Mouse (Mus musculus) heart, adult 18-20 months (tissue): ENCODE measurements around the gene Spice1. TPM values are rescaled to one million over a fixed set of nuclear protein-coding genes. Genes with fewer than 3 reads are reported as not detected.

Experiments used
- DNase-seq, 2 experiments: peaks; one replicate each; pipeline ENCODE4 v3.0.0; 2021 to 2022; ENCODE audit warnings: mixed read lengths in 1 of 2
- total RNA-seq, 2 experiments: library from RNA; stranded (reverse); gene quantifications; 2 replicates each; pipeline ENCODE4 v1.2.3; 2021

The Spice1 gene
- total RNA-seq, 2 experiments from 2014 or later: 8.5 to 11.4 TPM

DNA sequence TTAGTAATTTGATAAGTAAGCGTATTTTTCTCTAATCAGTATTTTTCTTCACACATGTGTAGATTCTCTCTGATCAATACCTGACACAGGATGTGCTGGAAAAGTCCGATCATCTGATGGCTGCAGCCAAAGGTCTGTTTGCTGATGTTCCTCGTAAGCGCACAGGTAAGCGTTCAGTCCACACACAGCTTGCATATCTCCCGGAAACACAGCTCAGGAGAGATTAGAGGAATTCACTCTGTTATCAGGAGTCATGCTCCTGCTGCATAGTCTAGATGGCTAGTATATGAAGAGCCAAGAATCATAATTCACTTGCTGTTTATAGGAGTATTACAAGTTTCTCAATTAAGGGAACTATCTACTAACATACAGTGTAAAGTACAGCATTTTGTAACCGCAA lies 18.6 kb downstream of the Spice1 start:
- no peak for DNase-seq

DNA sequence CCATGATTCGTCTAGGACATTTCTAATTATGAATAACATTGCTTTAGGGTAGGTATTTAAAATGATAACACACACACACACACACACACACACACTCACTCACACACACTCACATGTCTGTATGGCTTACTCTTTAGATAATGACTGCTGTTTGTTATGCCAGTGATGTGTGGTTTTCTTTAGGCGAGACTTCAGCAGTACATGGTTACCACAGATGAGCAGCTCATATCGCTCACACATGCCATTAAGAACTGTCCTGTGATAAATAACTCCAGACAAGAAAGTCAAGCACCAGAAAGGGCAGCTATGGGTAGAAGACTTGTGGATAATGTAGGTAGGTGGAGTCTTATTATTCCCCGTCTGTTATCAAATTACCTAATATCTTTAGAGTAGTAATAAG lies 28.5 kb downstream of the Spice1 start:
- no peak for DNase-seq

DNA sequence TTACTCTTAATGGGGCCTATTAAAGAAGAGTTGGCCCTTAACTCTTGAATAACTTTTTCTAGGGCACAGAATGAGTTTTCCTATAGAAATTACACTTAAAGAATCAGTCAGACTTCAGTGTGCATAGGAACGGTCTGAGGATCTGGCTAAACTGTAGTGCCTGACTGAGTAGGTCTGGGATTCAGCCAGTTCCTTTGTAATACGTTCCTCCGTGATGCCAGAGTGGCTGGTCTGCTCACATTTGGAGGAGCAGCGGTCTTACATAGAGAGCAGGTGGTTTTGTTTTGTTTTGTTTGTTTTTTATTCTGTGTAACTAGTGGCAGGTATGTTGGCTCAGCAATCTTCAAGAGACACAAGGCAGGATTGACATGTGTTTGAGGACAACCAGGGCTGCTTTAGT lies 33.1 kb downstream of the Spice1 start:
- DNase-seq: no peak

DNA sequence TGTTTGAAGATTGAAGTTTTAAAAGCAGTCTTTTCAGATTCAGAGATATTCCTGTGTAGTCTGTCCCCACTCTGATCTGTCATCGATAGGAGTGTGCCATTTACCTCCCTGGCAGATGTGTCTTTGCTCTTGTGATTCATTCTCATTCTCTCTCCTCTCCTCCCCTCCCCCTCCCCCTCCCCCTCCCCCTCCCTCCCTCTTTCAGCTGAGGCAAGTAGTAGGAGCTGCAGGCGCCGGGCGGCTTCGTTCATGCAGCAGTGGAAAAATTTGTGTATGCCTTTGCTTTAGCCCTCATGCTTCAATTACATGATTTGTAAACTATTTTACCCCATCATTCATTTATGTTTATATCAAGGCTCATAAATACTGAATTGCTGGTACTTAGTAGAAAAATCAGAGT lies 34.7 kb downstream of the Spice1 start:
- DNase-seq: no peak

DNA sequence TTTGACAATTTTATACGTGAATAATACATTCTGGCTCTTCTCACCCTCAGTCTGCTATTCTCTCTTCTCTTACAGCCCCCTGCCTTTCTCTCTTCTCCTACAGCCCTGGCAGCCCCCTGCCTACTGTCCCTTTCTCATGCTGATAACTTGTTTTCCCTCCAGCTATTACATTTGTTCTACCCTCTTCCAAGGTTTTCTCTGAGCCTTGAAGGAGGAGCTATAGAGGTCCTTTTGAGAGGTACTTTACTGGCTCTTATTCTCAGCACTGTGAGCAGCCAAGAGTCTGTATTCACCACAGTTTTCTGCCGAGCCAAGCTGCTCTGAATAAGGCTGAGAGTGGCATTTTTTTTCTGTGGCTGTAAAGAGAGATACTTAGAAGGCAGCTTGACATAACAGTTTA lies 36.6 kb downstream of the Spice1 start:
- DNase-seq: no peak

DNA sequence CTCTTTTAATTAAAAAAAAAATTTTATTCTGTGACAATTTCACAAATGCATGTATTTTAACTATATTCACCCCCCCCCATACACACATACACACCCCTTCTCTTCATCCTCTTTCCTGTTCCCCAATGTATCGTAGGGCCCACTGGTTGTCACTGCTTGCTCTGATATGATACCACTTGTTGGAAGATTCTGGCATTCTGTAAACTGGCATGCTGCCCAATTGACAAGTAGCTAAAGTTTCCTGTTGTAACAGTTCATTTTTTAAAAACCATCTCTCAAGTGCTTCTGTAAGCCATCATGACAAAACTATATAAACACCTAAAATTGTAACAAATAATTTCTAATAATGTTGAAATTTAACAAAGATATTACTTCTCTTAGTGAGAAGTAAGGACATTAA lies 37.3 kb downstream of the Spice1 start:
- DNase-seq: no peak

DNA sequence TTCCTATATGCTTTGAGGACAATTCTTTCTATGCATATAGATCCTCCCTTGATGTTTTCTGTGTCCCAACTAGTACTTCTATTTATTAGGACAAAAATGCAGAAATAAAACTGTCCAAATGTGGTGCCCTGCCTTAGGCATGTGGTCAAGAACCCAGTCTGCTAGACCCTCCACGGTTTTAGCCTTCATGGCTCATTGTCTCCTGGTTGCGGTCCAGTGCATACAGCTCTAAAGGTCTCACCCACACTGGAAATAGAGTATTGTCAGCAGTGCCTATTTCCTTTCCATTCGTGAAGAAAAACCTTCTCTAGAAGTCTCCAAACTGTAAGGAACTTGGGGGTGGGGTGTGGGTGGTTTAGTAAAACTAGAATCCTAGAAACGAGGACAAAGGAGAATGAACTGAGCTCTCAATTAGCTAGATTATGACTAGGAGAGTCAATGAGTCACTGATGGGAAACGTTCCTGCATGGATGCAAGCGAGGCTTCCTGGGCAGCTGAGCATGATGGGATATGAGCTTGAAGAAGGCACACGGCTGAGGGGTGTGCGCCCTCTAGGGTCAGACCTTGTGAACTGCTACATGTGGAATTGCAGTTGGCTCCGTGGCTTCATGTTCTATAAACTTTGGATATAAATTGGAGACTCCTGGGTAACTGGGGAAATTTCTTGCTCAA lies 45.1 kb downstream of the Spice1 start:
- DNase-seq: peak; percentile 29 to 47

DNA sequence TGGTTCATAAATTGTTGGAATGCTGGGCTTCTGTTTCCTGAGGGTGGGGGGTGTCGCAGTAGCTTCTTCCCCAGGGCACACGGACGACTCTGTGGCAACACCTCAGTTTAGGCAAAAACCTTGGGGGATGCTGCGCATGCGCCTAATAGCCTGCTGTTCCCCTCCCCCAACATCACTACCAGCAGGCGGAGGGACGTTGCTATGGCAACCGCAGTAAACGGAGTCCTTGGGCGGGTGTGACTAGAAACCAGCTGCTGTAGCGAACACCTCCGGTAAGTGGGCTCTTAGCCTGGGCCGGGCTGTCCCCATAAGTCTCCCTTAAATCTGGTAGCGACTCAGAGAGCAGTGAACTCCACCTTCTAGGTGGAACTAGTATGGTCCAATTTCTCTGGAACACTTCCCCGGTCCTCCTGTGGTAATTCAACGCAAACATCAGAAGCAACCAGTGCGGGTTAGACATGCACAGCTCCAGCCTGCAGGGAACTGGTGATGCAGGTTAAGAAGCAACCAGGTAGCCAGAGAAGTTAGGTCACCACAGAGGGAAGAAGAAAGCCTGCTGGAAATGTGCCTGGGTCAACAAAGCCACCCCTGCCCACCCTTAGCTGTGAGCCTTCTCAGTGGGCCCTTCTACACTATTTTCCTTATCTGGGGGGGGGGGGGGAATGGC lies 47.8 kb downstream of the Spice1 start, which contains the start of gene Cfap44:
TSS of gene Cfap44 (plus strand) at position 220 of the 667 bp plus-strand sequence.
- DNase-seq: peak; percentile 11 to 13

DNA sequence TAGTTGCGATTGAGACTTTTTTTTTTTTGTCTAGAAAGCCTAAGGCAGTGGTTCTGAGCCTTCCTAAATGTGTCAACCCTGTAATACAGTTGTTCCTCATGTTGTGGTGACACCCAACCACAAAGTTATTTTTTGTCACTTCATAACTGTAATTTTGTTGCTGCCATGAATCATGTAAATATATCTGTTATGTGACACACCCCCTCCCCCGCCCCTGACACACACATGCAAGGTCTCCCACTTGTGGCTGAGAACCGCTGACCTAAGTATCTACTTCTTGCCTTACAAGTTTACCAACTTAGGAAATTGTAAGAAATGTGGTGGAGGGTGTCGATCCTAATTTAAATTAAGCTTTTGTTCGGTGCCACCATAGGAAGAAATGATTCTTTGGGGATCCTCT lies 58.0 kb downstream of the Spice1 start:
- no peak for DNase-seq

DNA sequence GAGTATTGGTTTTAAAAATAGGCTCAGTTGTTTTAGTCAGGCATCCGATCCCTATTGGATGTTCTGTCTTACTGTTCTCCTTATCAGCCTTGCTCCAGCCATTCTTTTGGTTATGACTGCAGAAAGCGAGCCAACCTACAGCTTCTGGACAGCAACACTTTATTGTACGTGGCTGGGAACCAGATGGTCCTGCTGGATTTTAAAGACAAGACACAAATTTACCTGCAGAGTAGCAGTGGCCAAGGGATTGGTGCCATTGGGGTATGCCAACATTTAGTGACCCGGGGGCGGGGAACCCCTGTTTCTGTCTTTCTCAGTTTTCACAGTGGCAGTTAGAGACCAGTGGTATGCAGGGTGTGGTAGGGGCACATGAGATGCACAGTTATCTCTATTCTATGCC lies 60.3 kb downstream of the Spice1 start:
- DNase-seq: no peak

DNA sequence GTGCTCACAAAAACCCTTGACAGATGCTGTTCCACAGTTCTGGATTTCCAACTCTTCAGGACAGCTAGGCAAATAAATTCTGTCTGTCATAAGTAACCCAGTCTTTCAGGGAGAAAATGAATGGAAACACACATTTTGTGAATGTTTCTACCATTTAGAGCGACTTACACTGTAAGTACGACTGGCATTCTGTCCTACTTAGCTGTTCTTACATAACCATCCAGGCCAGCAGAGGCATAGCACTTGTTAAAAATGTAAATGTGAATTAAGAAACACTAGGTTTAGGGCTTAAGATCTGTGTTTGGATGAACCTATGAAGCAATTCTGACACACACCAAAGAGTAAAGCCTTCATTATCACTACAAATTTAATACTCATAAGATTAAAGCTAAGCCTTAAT lies 61.4 kb downstream of the Spice1 start:
- no peak for DNase-seq

DNA sequence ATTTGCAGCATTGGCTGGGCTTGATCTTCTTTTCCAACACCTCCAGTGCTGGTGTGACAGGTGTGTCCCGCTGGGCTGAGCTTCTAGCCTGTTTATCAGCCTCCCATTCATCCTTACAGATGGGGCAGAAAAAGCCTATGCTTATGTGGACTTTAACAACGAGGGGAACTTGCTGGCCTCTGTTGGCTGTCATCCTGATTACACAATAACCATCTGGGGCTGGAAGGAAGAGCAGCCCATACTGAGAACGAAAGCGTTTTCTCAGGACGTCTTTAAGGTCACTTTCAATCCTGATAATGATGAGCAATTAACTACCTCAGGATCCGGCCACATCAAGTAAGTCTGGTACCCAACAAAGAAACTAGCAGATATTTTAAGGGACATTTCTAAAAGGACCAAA lies 63.3 kb downstream of the Spice1 start:
- DNase-seq: peak; percentile 9 to 17

DNA sequence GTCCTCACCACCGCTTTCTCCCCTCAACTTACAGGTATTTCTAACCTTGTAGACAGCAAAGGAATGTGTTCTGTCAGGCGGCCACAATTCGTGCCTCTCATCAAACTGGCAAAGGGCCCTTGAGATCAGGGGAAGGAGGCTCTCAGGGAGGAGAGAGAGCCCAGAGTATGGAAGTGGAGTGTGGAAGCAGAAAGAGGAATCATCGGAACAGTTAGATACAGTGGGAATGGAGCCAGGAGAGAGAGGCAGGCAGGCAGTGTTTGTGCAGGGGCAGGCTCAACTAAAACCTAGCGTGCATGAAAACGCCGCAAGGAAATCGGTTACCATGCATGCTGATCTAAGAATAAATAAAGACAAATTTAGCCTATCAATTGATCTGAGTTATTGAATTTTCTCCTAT lies 70.7 kb downstream of the Spice1 start:
- DNase-seq: no peak

DNA sequence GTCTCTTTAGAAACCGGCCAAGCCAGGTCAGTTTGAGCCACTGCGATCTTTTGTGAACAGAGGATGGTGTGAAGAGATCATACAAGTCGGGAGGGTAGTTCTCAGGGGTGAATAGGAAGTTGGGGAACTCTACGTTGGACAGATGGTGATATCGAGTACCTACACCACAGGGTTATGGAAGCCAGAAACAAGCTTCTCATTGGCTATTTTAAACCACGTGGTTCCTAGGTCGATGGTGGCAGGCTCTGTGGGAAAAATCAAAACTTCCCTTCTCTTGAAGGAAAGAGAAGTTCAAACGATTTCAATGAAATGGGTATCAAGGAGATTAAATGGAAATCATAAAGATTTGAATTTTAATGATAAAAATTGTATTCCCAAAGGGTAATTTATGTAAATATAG lies 74.8 kb downstream of the Spice1 start:
- DNase-seq: no peak

DNA sequence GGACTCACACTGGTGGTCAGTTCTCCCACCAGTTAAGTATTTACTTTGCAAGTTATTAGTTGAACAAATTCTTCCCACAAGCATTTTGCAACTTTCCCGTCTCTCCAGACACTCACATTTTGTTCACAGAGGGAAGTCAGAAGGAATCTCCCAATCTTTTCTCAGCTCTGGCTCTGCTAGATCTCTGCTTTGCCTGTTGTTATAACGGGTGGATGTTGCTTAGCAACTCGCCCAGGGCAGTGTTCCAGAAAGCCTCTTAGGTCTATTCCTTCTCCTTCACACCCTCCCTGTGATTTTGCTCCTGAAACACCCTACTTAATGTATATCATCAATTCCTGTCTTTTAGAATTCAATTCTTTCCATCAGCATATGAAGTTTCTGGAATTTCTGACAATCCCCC lies 76.6 kb downstream of the Spice1 start:
- peak; percentile 4 to 20 for DNase-seq

DNA sequence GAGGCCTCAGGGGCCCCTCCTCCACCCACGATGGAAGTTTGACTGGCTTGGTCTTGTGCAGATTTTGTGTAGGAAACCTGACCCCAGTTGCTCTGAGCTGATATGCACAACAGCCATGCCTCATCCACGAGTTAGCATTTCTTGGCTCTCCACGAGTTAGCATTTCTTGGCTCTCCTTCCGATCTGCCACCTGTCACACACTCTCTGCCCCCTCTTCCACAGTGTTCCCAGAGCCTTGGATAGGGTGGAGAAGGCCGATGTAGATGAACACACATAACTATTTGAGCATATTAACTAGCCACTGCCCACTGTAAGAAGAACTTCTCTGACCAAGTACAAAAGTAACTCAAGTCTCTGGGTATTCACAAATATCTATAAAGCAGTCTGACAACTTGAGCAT lies 81.5 kb downstream of the Spice1 start:
- no peak for DNase-seq

DNA sequence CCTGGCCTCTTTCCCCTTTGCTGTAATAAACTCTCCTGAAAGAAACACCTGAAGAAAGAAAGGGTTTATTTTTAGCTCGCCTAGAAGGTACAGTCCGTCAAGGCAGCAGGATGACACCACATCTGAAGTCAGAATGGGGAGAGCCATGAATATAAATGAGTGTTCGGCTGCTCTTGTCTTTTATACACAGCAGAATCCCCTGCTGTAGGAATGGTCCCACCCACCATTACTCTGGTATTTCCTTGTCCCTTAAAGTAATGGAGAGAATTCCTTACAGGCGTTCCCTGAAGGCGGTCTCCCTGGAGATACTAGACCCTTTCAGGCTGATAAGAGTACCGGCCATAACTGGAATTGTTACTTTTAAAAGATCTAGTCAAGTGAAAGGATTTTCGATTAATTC lies 83.1 kb downstream of the Spice1 start:
- no peak for DNase-seq

DNA sequence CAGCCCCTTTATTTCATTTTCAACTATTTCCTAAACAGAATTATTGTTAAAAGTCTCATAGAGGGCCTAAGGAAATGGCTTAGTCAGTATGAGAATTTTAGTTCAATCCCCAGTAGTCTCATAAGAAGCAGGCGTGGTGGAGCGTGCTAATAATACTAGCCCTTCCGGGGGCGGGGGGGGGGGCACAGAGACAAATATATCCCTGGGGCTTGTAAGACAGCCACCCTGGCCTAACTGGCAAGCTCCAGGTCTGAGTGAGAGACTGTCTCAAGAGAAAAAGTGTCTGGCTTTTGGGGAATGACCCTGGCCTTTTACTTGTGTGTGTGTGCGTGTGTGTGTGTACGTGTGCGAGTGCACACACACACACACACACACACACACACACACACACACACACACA lies 88.0 kb downstream of the Spice1 start:
- no peak for DNase-seq

DNA sequence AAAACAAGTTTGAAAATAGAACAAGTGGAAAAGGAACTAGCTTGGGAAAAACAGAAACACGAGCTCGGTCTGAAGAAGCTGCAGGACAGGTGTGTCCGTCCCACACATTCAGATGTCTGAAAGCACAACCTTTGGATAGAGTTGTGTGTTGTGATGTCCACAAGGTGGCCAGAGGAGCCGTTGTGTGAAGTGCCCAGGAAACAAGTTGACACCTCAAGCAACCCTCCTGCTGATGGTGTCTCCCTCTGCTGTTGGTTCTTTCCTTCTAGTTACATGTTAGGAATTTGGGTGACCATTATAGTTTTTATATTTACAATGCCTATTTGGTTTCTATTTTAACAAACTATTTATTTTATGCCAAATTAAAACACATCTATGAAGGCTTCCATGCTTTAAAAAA lies 88.6 kb downstream of the Spice1 start:
- DNase-seq: no peak

Other genes starting within 250 kb of the Spice1 start
- gene Atp6v1a, start 207.4 kb upstream of the Spice1 start, total RNA-seq: 10 to 100 TPM; 24.7 to 27.8 TPM
- 10 to 100 TPM; 54.6 to 55.7 TPM for gene Naa50, start 207.3 kb upstream of the Spice1 start, total RNA-seq
- gene Usf3, start 173.9 kb upstream of the Spice1 start, total RNA-seq: 10 to 100 TPM; 15.9 to 16.6 TPM
- under 1 TPM; 0.30 to 0.85 TPM for gene Sidt1, start 13.9 kb upstream of the Spice1 start, total RNA-seq
- under 1 TPM in 1 of 2 experiments, not detected in 1; 0.59 TPM for gene Cfap44, start 47.7 kb downstream of the Spice1 start, total RNA-seq
- 1 to 10 TPM; 3.5 to 4.8 TPM for gene Boc, start 211.8 kb downstream of the Spice1 start, total RNA-seq